Mouse (Mus musculus) ES-E14 (cell line): ENCODE results near the gene Raly. TPM values are rescaled to one million over a fixed set of nuclear protein-coding genes. Genes with fewer than 3 reads are reported as not detected.

ENCODE experiments used
- DNase-seq: peaks from one replicate; pipeline ENCODE4 v3.0.0-alpha.2; 2013; ENCODE audit warnings: low read depth, low spot score
- H3K27ac ChIP-seq: 2 replicates; pipeline ENCODE4 v1.5.1; 2012; ENCODE audit warnings: low read depth, mild to moderate bottlenecking, low read length, moderate library complexity, mixed read lengths; ENCODE audit not compliant: poor library complexity, insufficient read depth, severe bottlenecking
- H3K36me3 ChIP-seq: 2 replicates; pipeline ENCODE4 v1.6.1; 2012; ENCODE audit warnings: mild to moderate bottlenecking, low read length, moderate library complexity, mixed read lengths; ENCODE audit not compliant: control insufficient read depth, poor library complexity, insufficient read depth, severe bottlenecking
- H3K4me1 ChIP-seq, 2 experiments: fragments of 150-350 bp in 1 of 2; sonication (generic) in 1 of 2; 2 replicates each; pipeline ENCODE4 v1.6.1; 2012; ENCODE audit warnings: low read length in 2 of 2, mild to moderate bottlenecking in 1 of 2, mixed read lengths in 1 of 2; ENCODE audit not compliant: control insufficient read depth in 2 of 2, insufficient read depth in 2 of 2, poor library complexity in 1 of 2
- H3K4me3 ChIP-seq, 2 experiments: fragments of 150-350 bp in 1 of 2; sonication (generic) in 1 of 2; 2 replicates each; pipeline ENCODE4 v1.5.1; 2012; ENCODE audit warnings: low read length in 2 of 2, low read depth in 1 of 2, mild to moderate bottlenecking in 1 of 2, mixed read lengths in 1 of 2; ENCODE audit not compliant: insufficient read depth in 1 of 2, poor library complexity in 1 of 2, severe bottlenecking in 1 of 2
- H3K9ac ChIP-seq: 2 replicates; pipeline ENCODE4 v1.6.1; 2012; ENCODE audit warnings: low read depth, mild to moderate bottlenecking, low read length, mixed read lengths; ENCODE audit not compliant: poor library complexity, insufficient read depth, severe bottlenecking
- H3K9me3 ChIP-seq: fragments of 150-350 bp; sonication (generic); 2 replicates; pipeline ENCODE4 v1.6.1; 2012; ENCODE audit warnings: low read depth, mild to moderate bottlenecking, low read length; ENCODE audit not compliant: control insufficient read depth, insufficient read depth
- CHD2 ChIP-seq: IDR thresholded peaks from 2 replicates; pipeline ENCODE4 v1.6.1; 2014; ENCODE audit warnings: mild to moderate bottlenecking, low read depth, low read length, inconsistent platforms
- HCFC1 ChIP-seq: IDR thresholded peaks from 2 replicates; pipeline ENCODE4 v1.6.1; 2012; ENCODE audit warnings: low read length, inconsistent platforms, borderline replicate concordance; ENCODE audit not compliant: insufficient read depth
- MAFK ChIP-seq: IDR thresholded peaks from 2 replicates; pipeline ENCODE4 v1.6.1; 2014; ENCODE audit warnings: mild to moderate bottlenecking, low read depth, low read length, inconsistent platforms; ENCODE audit not compliant: insufficient read depth
- ZC3H11A ChIP-seq: IDR thresholded peaks from 2 replicates; pipeline ENCODE4 v1.6.1; 2012; ENCODE audit warnings: low read depth, mild to moderate bottlenecking, inconsistent platforms, low read length, borderline replicate concordance
- ZNF384 ChIP-seq: IDR thresholded peaks from 2 replicates; pipeline ENCODE4 v1.6.1; 2012; ENCODE audit warnings: low read depth, low read length, inconsistent platforms
- in situ Hi-C, 2 experiments: fragments of 600-800 bp; cut with MboI; formaldehyde crosslinking; loops; one replicate each; pipeline ENCODE4 v1.15.1; 2025; ENCODE audit warnings: low sequenced_read_pairs in 2 of 2, inconsistent platforms in 1 of 2; ENCODE audit not compliant: unreplicated experiment in 2 of 2
- total RNA-seq: library from RNA; depleted of rRNA; stranded (reverse); fragments of 300-350 nt; gene quantifications from 2 replicates; pipeline ENCODE4 v1.2.3, GENCODE M21; 2012

The Raly gene
- total RNA-seq, 1 experiment: 209 TPM

DNA sequence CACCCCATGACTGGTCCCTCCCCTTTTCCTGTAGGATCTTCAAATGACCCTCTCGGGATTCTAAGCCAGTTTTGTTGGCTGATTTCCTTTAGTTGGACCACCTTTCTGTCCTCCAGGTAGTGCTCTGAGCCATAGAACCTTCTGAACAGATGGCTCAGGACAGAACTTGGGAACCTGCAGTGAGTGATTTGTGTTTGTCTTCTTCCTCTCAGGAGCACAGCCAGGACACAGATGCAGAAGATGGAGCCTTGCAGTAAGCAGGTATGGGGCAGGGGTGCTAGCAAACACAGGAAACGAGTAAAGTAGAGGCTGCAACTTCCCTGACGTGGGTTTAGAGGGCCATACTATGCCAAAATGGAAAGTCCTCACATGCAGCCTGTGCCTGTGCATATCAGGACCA, 74.8 kb downstream of the Raly start:
- TF ChIP-seq ZNF384: no peak
- TF ChIP-seq MAFK: no peak
- no peak for TF ChIP-seq CHD2
- TF ChIP-seq HCFC1: no peak
- no peak for TF ChIP-seq ZC3H11A
- in situ Hi-C loops: no loop called here
- H3K9ac ChIP-seq: no peak overlapping the region
- no peak for DNase-seq
- peaks cover 25% of the 10 kb centered on the region for H3K36me3 ChIP-seq
- H3K9me3 ChIP-seq: no peaks in the 10 kb centered on the region
- no peak overlapping the region for H3K27ac ChIP-seq
- H3K4me3 ChIP-seq: no peak overlapping the region
- no peaks in the 10 kb centered on the region for H3K4me1 ChIP-seq

DNA sequence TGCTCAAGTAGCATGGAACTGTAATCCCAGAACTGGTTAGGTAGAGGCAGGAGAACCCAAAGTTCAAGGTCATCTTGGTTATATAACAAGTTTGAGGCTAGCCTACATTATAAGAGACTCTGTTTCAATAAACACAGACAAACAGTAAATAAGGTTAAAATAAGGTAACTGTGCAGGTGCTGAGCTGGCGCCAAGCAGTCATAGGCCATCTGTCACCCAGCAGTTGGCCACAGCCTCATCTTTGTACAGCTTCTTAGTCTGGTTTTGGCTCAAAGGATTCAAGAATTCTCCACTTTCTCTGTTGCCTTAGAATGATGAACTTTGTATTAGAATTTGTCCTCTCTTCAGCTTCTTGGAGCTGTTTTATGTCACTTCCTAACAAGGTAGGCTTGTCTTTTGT, 77.2 kb downstream of the Raly start:
- in situ Hi-C loops: no loop called here
- Histone ChIP-seq H3K4me3 (no peak overlapping the region), H3K4me1 (no peaks in the 10 kb centered on the region), H3K9ac (no peak overlapping the region), H3K27ac (no peak overlapping the region), H3K9me3 (no peaks in the 10 kb centered on the region), H3K36me3 (peaks cover 30% of the 10 kb centered on the region)
- TF ChIP-seq ZC3H11A (no peak), CHD2 (no peak), HCFC1 (no peak), ZNF384 (no peak), MAFK (no peak)
- DNase-seq: no peak

- peaks cover 30% of the 10 kb centered on the region for H3K36me3 ChIP-seq
- no peak for TF ChIP-seq ZNF384
- no peak for TF ChIP-seq HCFC1
- no peak for TF ChIP-seq ZC3H11A
- no peak; the same call in 1 of the 2 replicates for TF ChIP-seq CHD2
- TF ChIP-seq MAFK: no peak
- in situ Hi-C loops: no loop called here
- no peak overlapping the region for H3K9ac ChIP-seq
- DNase-seq: no peak
- H3K4me3 ChIP-seq: no peak overlapping the region
- no peaks in the 10 kb centered on the region for H3K4me1 ChIP-seq
- no peak overlapping the region for H3K27ac ChIP-seq
- H3K9me3 ChIP-seq: no peaks in the 10 kb centered on the region
These were observed 79.2 kb downstream of the Raly start for GRCm38 (mm10) chr2:154869954-154870641.

- Histone ChIP-seq H3K4me3 (no peak overlapping the region), H3K36me3 (peaks cover 36% of the 10 kb centered on the region), H3K9ac (no peak overlapping the region), H3K9me3 (no peaks in the 10 kb centered on the region), H3K4me1 (no peaks in the 10 kb centered on the region), H3K27ac (no peak overlapping the region)
- in situ Hi-C loops: no loop called here
- no peak for DNase-seq
- TF ChIP-seq MAFK (no peak), HCFC1 (no peak), CHD2 (no peak), ZC3H11A (no peak), ZNF384 (no peak)
These were observed 85.7 kb downstream of the Raly start for GRCm38 (mm10) chr2:154876621-154877020.

DNA sequence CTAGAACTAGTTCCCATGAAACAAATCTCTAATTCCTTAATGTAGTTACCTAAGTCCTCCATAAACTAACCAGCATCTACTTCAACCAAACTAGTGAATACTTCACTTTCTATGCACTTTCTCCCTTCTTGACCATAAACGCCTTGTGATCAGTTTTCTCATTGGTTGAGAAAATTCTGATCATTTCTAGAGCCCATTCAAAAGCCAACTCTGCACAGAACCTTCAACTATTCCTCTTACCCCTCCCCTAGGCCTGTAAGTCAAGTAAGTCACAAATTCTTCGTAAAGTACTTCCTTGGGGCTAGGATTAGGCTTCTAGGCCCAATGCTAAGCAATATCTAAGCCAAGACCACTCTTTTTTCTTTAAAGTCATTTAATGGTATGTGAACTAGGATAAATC, 100.7 kb downstream of the Raly start:
- in situ Hi-C loops: no loop called here
- no peak for DNase-seq
- peak overlapping the region; percentile 80; the same call in 1 of the 2 replicates for H3K27ac ChIP-seq
- H3K36me3 ChIP-seq: peaks cover 16% of the 10 kb centered on the region
- peak overlapping the region; percentile 95; the same call in 1 of the 2 replicates for H3K9ac ChIP-seq
- no peaks in the 10 kb centered on the region for H3K9me3 ChIP-seq
- H3K4me1 ChIP-seq: peaks cover 2 to 14% of the 10 kb centered on the region in 2 experiments; a peak in 2 of 4 replicates
- H3K4me3 ChIP-seq: peak overlapping the region; percentile 78 to 95
- no peak for TF ChIP-seq MAFK
- no peak for TF ChIP-seq HCFC1
- TF ChIP-seq ZNF384: no peak
- TF ChIP-seq ZC3H11A: no peak
- TF ChIP-seq CHD2: no peak
